Mouse (Mus musculus) heart, postnatal 0 days (tissue): ENCODE measurements at regions not wholly inside any gene's neighbourhood (a gene's known extent, or its start where the extent isn't known, plus 50 kb on each side); places are given as distances from the start of the nearest gene placed in this dataset.
A peak's percentile ranks its signal among the peaks of the same experiment; 100 is the strongest.

ENCODE experiments used
- ATAC-seq: fragments of 200-750 bp; cut with Nextera tagmentation; 2 replicates; pipeline ENCODE4 v1.8.0; 2017; ENCODE audit warnings: low read depth, moderate number of reproducible peaks, moderate library complexity; ENCODE audit not compliant: insufficient read depth
- DNase-seq: peaks from one replicate; pipeline ENCODE4 v3.0.0-alpha.2; 2016; ENCODE audit warnings: low spot score
- H3K27ac ChIP-seq: fragments of 300-500 bp; sonication (generic); 2 replicates; pipeline ENCODE4 v1.5.1; 2014; ENCODE audit warnings: low read depth, mild to moderate bottlenecking
- H3K27me3 ChIP-seq: fragments of 300-500 bp; sonication (generic); 2 replicates; pipeline ENCODE4 v1.6.1; 2014; ENCODE audit warnings: low read length, mixed read lengths; ENCODE audit not compliant: control insufficient read depth, insufficient read depth
- H3K36me3 ChIP-seq: fragments of 300-500 bp; sonication (generic); replicated peaks from 2 replicates; pipeline ENCODE4 v1.6.1; 2014; ENCODE audit warnings: low read length, mixed read lengths; ENCODE audit not compliant: control insufficient read depth, insufficient read depth
- H3K4me1 ChIP-seq: fragments of 300-500 bp; sonication (generic); 2 replicates; pipeline ENCODE4 v1.6.1; 2014; ENCODE audit warnings: antibody characterized with exemption; ENCODE audit not compliant: control insufficient read depth, insufficient read depth
- H3K4me2 ChIP-seq: fragments of 300-500 bp; sonication (generic); 2 replicates; pipeline ENCODE4 v1.6.1; 2014; ENCODE audit warnings: low read depth, mild to moderate bottlenecking, low read length, moderate library complexity
- H3K4me3 ChIP-seq: fragments of 300-500 bp; sonication (generic); 2 replicates; pipeline ENCODE4 v1.5.1; 2014; ENCODE audit warnings: low read depth, low read length
- H3K9ac ChIP-seq: fragments of 300-500 bp; sonication (generic); replicated peaks from 2 replicates; pipeline ENCODE4 v1.6.1; 2014; ENCODE audit warnings: low read depth, low read length, mixed read lengths
- H3K9me3 ChIP-seq: fragments of 300-500 bp; sonication (generic); replicated peaks from 2 replicates; pipeline ENCODE4 v1.6.1; 2016; ENCODE audit warnings: low read length; ENCODE audit not compliant: control insufficient read depth
- CTCF ChIP-seq: IDR thresholded peaks from 2 replicates; pipeline ENCODE4 v1.5.1; 2016; ENCODE audit warnings: antibody characterized with exemption, control low read depth, low read depth
- EP300 ChIP-seq: IDR thresholded peaks from 2 replicates; pipeline ENCODE4 v1.6.1; 2016; ENCODE audit warnings: antibody characterized with exemption, low read depth
- WGBS: fragments of 180-500 bp; shearing (Covaris S2); extraction: QIAGEN DNeasy Blood & Tissue Kit; methylation state at CpG from one replicate; pipeline ENCODE4 v1.1.7; 2014; 5-methylcytosine and 5-hydroxymethylcytosine counted together

DNA sequence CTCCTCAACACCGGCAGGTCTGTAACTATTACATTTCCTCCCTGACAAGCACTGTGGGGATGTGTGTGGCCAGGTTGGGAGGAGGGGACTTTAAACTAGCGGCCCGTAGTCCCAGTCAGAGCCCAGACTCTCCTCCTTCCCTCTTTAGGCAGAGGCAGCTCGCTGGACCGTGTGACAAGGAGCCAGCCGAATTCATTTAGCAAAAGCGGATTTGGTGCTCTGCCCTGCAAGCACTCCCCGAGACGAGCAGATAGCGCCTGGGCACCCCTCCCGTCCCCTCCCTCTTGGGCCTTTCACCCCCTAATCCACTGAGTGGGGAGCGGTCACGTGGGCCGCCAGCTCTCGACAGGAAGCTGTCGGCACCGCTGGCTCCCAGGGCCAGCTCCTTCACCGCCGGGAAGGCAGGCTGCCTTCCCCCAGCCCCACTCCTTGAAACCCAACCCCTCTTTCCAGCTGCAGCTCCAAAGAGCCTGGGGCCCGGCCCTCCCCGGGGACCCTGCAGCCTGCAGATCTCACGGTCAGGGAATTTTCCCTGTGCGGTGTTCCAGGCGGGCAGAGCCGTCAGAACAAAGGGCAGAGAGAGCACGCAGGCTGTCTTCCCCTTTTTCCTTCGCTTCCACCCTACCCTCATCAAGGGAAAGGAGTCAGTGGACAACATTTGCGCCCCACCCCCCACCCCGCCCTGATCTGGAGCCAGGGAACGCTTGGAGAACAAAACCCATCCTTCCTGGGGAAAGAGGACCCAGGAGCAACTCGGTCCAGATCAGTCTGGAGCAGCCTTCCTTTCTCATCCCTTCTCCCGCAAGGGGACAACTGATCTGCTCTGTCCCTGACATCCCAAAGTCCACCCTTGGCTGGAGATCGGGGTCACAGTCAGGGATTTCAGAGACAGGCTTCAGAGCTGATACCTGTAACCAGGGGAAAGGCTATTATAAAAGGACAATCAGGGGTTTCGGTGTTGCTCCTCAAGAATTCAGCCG lies 106.4 kb downstream of the Ephb3 start:
- TF ChIP-seq EP300: no peak
- TF ChIP-seq CTCF: no peak
- peak overlapping the region; percentile 90 for H3K4me2 ChIP-seq
- peak overlapping the region; percentile 52 for H3K4me3 ChIP-seq
- 0 out of 2 replicates have a peak, but pooled peaks cover 7% of the 10 kb centered on the region for H3K27me3 ChIP-seq
- H3K9me3 ChIP-seq: no peaks in the 10 kb centered on the region
- no peaks in the 10 kb centered on the region for H3K36me3 ChIP-seq
- ATAC-seq (peak; percentile 72), DNase-seq (peak; percentile 63)
- 4% methylated on average over 35 of the region's 35 CpGs for WGBS
- H3K9ac ChIP-seq: peak overlapping the region; percentile 70
- peaks cover 6% of the 10 kb centered on the region; the same call in 1 of the 2 replicates for H3K4me1 ChIP-seq
- peak overlapping the region; percentile 72 for H3K27ac ChIP-seq

DNA sequence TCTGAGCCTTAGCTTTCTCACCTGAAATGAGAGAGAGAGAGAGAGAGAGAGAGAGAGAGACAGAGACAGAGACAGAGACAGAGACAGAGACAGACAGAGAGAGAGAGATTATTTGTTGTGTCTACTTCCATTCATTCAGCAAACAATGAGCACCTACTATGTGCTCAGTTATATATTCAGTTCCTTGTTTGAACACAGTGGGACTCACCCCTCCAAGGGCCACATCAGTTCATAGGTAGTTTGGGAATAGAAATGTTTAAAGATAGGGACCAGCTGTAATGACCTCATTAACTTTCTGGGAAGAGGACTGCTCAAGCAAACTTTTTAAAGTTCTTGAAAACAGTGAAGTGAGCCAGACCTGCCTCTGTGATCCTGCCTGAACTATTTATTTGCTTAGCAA lies 107.2 kb downstream of the Ephb3 start:
- H3K9me3 ChIP-seq: no peaks in the 10 kb centered on the region
- no peak overlapping the region for H3K9ac ChIP-seq
- DNase-seq: no peak
- H3K27ac ChIP-seq: peak overlapping the region; percentile 72
- H3K27me3 ChIP-seq: 0 out of 2 replicates have a peak, but pooled peaks cover 7% of the 10 kb centered on the region
- peaks cover 6% of the 10 kb centered on the region; the same call in 1 of the 2 replicates for H3K4me1 ChIP-seq
- no peak for ATAC-seq
- no peak overlapping the region for H3K4me2 ChIP-seq
- TF ChIP-seq CTCF (no peak), EP300 (no peak)
- H3K36me3 ChIP-seq: no peaks in the 10 kb centered on the region
- no peak overlapping the region for H3K4me3 ChIP-seq

DNA sequence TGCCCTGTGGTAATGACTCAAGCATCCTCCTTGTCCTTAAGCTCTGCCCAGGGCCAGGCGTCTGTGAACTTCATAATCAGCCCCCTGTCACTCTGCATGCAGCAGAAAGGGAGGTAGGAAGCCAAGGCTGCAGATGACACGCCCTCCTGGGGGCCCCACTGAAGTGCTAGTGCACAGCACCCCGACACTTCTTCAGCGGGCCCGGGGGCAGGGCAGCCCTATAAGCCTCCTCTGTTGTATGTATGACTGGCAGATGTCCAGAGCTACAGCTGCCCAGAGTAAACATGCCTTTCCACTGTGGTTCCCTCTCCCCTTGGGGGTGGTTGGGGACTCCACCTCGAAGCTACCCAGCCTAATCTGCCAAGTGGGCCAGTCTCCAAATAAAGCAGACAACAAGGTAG lies 107.2 kb upstream of the Vps8 start:
- Histone ChIP-seq H3K4me2 (no peak overlapping the region), H3K36me3 (no peaks in the 10 kb centered on the region), H3K9ac (no peak overlapping the region), H3K27me3 (no peaks in the 10 kb centered on the region), H3K9me3 (no peaks in the 10 kb centered on the region), H3K27ac (no peak overlapping the region), H3K4me1 (peaks cover 37% of the 10 kb centered on the region), H3K4me3 (no peak overlapping the region)
- TF ChIP-seq EP300 (no peak), CTCF (no peak)
- ATAC-seq: no peak
- DNase-seq: peak; percentile 13
- WGBS: 18% methylated on average over 6 of the region's 6 CpGs

DNA sequence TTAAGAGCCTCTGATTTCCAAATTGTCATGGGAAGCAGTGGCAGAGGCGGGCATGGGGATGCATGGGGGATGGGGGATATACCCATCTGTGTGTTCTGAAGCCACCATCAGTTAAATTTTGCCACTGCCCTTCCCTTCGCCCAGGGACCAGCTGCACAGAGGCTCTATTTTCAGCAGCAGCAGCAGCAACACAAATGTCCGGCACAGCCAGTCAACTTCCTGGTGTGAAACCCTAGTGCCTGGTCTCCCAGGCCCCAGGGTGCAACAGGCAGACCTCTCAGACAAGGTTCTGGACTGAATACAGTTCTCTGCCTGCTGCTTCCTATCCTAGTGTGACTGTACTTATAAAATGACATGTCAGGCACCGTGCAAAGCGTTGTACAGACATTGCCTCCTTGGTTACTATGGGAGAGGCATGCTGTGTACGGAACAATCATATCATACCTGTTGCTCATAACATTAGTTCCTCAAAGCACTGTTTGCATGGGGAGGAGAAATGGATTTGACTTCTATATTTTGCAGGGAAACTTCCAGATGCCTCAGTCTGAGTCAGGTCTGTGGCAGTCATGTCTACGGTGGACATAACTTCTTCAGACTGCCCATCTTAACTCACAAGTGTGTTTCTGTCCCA lies 104.8 kb upstream of the Vps8 start:
- Histone ChIP-seq H3K4me3 (no peak overlapping the region), H3K9ac (no peak overlapping the region), H3K27ac (peak overlapping the region; percentile 37; the same call in 1 of the 2 replicates), H3K27me3 (no peaks in the 10 kb centered on the region), H3K4me2 (no peak overlapping the region), H3K36me3 (no peaks in the 10 kb centered on the region), H3K4me1 (peaks cover 32% of the 10 kb centered on the region), H3K9me3 (no peaks in the 10 kb centered on the region)
- TF ChIP-seq EP300 (no peak), CTCF (no peak)
- WGBS: 45% methylated on average over 7 of the region's 7 CpGs
- ATAC-seq (no peak), DNase-seq (peak; percentile 34)

DNA sequence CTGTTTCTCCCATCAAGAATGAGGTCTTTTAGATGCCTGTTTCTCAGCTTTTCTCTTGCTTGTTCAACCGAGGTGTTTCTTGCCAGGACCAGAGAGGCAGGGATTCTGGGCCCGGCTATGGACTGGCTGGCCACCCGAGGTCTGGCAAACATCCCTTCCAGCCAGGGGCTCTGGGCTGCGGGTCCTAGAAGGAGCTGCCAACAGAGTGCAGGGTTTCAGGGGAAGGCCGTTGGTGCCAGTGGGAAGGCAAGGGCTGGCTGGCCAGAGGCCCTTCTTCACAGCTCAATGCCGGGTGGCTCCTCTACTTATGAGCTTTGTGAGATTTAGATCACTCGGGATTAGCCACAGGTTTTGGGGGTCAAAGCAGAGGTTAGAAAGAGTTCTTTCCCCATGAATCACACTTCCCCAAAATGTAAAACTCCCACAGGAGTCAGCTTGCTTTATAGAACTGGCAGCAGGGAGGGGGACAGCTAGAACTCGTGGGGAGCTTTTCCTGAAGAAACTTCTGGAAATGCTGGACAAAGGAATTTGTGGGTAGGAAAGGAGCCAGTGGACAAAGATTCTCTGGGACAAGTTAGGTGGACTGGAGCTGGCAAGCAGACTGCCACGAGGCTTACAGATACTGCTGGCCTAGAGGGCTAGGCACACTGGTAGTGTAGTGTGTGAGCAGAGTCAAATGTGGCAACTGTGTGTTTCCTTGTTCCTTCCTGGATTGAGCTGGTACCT lies 104.1 kb upstream of the Vps8 start:
- no peak for DNase-seq
- peaks cover 32% of the 10 kb centered on the region for H3K4me1 ChIP-seq
- no peak for TF ChIP-seq EP300
- TF ChIP-seq CTCF: no peak

More for the DNA sequence above, 104.1 kb upstream of the Vps8 start:
- H3K27ac ChIP-seq: peak overlapping the region; percentile 37; the same call in 1 of the 2 replicates
- 40% methylated on average over 9 of the region's 9 CpGs for WGBS
- H3K9ac ChIP-seq: no peak overlapping the region
- no peak overlapping the region for H3K4me3 ChIP-seq
- H3K4me2 ChIP-seq: no peak overlapping the region
- H3K27me3 ChIP-seq: no peaks in the 10 kb centered on the region
- H3K9me3 ChIP-seq: no peaks in the 10 kb centered on the region
- ATAC-seq: peak; percentile 28; the same call in 1 of the 2 replicates
- no peaks in the 10 kb centered on the region for H3K36me3 ChIP-seq
